Mouse (Mus musculus) retina, embryonic 14.5 days (tissue): ENCODE measurements around the gene Slc22a7.

Source experiments
- DNase-seq: peaks from one replicate; pipeline ENCODE4 v3.0.0-alpha.2; 2015; ENCODE audit warnings: low spot score

Slc22a7 gene

DNA sequence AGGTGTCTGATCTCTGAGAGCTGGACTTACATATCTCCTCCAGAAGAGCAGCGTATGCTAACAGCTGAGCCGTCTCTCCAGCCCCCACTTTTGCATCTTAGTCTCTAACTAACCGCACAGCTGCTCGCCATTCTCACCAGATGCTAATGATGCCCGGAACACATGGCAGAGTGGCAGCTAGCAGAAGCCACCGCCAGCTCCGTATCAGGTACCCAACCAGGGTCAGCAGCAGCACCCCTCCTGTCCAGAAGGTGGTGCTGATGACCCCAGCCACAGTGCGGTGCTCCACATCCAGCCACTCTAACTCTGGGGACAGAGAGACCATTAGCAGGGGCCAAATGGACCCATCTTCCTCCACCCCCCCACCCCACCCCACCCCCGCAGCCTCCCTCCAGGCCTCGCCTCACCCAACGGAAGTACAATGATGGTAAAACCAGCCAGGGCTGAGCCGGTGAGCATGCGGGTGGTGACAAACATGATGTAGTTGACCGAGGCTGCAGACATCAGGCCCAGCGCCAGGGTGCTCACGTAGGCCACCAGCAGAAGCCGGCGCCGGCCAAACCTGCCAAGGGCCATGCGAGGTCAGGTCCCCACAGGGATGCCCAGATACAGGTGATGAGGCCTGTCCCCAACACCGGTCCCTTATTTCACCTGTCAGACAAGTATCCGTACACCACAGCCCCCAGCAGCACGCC lies 1.4 kb downstream of the Slc22a7 start:
- DNase-seq = peak; percentile 77

- DNase-seq = peak; percentile 66
These were observed 4.6 kb downstream of the Slc22a7 start for GRCm38 (mm10) chr17:46433627-46434026.

- peak; percentile 51 for DNase-seq
These were observed 9.4 kb downstream of the Slc22a7 start, which contains the start of gene Crip3 for GRCm38 (mm10) chr17:46428761-46429414. Crip3 (plus strand) TSS chr17:46428926.

GRCm38 (mm10) chr17:46426496-46426895 lies 11.8 kb downstream of the Slc22a7 start:
- no peak for DNase-seq

- DNase-seq = no peak
These were observed 18.5 kb downstream of the Slc22a7 start for GRCm38 (mm10) chr17:46419717-46420116.

- DNase-seq = no peak
These were observed 19.6 kb downstream of the Slc22a7 start for GRCm38 (mm10) chr17:46418628-46419027.

DNA sequence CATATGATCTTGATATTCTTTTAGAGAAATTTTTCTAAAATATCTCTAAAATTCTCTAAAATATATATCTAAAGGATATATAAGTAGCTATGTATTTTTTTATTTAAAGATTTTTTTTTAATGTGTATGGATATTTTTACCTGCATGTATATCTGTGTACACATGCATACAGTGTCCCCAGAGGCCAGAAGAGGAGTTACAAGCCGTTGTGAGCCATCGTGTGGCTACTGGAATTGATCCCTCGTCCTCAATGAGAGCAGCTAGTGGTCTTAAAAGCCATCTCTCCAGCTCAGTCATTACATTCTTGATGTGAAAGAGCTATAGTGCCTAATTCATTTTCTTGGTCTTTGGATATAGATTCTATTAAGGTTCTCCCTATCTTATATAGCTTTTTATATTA lies 29.8 kb downstream of the Slc22a7 start:
- peak; percentile 49 for DNase-seq

GRCm38 (mm10) chr17:46394631-46395030 lies 43.6 kb downstream of the Slc22a7 start:
- no peak for DNase-seq

DNA sequence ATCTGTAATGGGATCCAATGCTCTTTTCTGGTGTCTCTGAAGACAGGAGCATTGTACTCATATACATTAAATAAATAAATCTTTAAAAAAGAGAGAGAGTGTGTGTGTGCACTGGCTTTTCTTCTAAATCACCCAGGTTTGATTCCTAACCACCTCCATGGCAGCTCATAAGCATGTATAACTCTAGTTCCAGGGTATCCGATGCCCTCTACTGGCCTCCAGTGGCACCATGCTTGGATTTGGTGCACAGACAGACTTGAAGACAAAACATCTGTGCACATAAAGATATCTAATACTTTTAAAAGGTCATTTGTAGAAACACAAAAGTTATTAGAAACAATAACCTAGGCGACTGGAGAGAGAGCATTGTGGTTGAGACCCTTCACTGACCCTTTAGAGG lies 45.2 kb downstream of the Slc22a7 start:
- peak; percentile 72 for DNase-seq

- DNase-seq = no peak
These were observed 50.1 kb downstream of the Slc22a7 start for GRCm38 (mm10) chr17:46388200-46388599.

GRCm38 (mm10) chr17:46384061-46384801 lies 54.0 kb downstream of the Slc22a7 start:
- peak; percentile 31 for DNase-seq

DNA sequence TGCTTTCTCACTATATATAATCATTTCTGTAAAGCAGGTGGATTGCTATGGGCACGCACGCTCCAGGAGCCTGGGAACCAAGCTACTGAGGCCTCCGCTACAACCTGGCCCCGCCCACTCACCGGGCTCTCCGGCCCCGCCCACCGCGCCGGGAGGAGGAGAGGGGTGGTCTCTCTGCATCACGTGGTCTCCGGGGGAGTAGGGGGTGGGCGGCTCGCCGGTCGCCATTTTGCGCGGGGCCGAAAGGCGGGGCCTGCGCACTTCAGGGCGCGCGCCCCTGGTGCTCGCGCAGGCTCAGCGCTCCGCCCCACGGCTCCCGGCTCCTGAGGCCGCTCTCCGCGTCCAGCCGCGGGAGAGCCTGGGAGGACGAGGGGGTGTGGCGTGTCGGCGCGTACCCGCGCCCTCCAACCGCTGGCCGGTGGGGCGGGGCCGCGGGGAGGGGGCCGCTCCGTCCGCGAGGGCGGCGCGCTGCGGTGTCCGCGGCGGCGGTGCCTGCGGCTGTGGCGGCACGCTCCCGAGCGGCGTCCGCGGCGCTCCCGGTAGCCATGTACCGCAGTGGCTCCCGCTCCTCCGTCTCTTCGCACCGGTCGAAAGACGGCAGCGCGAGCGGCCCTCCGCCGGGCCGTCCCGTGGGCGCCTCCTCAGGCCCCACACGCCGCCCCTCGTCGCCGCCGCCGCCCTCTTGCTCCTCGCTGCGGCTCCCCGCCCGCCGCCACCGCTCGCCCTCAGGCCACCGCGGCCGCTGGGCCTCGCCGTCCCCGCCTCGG lies 54.8 kb downstream of the Slc22a7 start, which contains the start of gene Zfp318:
Gene Zfp318, plus strand, starts transcription at position 438 of the 767 bp plus-strand sequence.
- DNase-seq = peak; percentile 96
